Mouse (Mus musculus) thymus, adult 2 months (tissue): ENCODE measurements around the gene Tppp3.

Experiments
- CTCF ChIP-seq: fragments of 200-500 bp; IDR thresholded peaks from 2 replicates; pipeline ENCODE4 v1.5.1; 2012; ENCODE audit warnings: mild to moderate bottlenecking, control low read depth, low read length, moderate library complexity, borderline replicate concordance; ENCODE audit not compliant: control insufficient read depth, poor library complexity, insufficient read depth; ENCODE audit errors: extremely low read depth
- POLR2A ChIP-seq: fragments of 200-500 bp; IDR thresholded peaks from 2 replicates; pipeline ENCODE4 v1.6.1; 2012; ENCODE audit warnings: mild to moderate bottlenecking, low read length, control low read depth, moderate library complexity; ENCODE audit not compliant: control insufficient read depth, poor library complexity, insufficient read depth; ENCODE audit errors: extremely low read depth

DNA sequence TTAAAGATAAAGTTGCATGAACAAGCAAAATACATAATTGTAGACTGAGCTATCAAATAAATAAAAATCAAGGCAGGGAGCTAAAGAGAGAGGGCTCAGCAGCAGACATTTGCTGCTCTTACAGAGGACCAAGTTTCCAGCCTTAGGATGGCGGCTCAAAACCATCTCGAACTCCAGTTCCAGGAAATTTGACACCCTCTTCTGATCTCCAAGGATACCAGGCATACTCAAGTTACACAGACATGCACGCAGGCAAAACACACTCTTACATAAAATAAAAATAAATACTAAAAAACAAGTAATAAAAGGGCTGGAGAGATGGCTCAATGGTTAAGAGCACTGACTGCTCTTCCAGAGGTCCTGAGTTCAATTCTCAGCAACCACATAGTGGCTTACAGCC is 22.2 kb upstream of the Tppp3 start:
- TF ChIP-seq POLR2A (no peak), CTCF (no peak)
